Mouse (Mus musculus) CH12.LX (cell line): ENCODE measurements around the gene Pdgfra.

Source experiments
- CHD2 ChIP-seq: IDR thresholded peaks from 2 replicates; pipeline ENCODE4 v1.6.1; 2011; ENCODE audit warnings: low read length, improper control_type of control experiment
- CTCF ChIP-seq, 2 experiments: IDR thresholded peaks in 1 of 2; conservative IDR thresholded peaks in 1 of 2; 2 replicates each; pipeline ENCODE4 v1.5.1; 2011 to 2012; ENCODE audit warnings: low read depth in 2 of 2, low read length in 2 of 2, improper control_type of control experiment in 1 of 2, inconsistent platforms in 1 of 2, mild to moderate bottlenecking in 1 of 2, moderate library complexity in 1 of 2
- EP300 ChIP-seq: IDR thresholded peaks from 2 replicates; pipeline ENCODE4 v1.6.1; 2011; ENCODE audit warnings: low read length, improper control_type of control experiment
- GABPA ChIP-seq: IDR thresholded peaks from 2 replicates; pipeline ENCODE4 v1.6.1; 2012; ENCODE audit warnings: low read depth, low read length, improper control_type of control experiment, inconsistent platforms; ENCODE audit not compliant: insufficient replicate concordance
- HCFC1 ChIP-seq: IDR thresholded peaks from 2 replicates; pipeline ENCODE4 v1.6.1; 2012; ENCODE audit warnings: low read depth, mild to moderate bottlenecking, inconsistent platforms, low read length, improper control_type of control experiment
- POLR2A ChIP-seq: IDR thresholded peaks from 2 replicates; pipeline ENCODE4 v1.6.1; 2011; ENCODE audit warnings: low read depth, mild to moderate bottlenecking, improper control_type of control experiment, low read length
- SIN3A ChIP-seq: IDR thresholded peaks from 2 replicates; pipeline ENCODE4 v1.6.1; 2012; ENCODE audit warnings: low read length, improper control_type of control experiment, inconsistent platforms

DNA sequence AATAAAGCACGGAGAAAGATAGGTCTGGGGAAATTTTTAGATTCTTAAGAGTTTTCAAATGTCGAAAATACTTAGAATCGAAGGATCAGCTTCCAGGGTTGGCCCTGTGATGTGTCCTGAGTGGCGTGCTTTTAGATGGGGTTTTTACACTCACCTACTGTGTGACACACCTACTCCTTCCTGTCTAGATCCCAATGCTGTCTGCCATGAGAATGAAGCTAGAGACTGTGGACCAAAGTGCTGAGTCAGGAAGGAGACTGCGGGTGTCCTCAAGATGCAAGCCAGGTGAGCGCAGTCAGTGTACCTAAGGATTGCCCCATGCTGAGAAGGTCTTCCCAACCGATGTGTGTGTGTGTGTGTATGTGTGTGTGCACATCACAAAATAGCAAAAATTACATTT, 62.8 kb downstream of the Pdgfra start:
- TF ChIP-seq CHD2 (no peak), SIN3A (no peak), GABPA (no peak), POLR2A (no peak), HCFC1 (no peak), CTCF (conservative IDR thresholded peaks at IDR 0.05 in 1 of 2, IDR thresholded peaks at IDR 0.05 in 1 of 2; ENCODE audit: low read depth in 2 of 2, low read length in 2 of 2) (no peak), EP300 (no peak)
